Mouse (Mus musculus) embryonic facial prominence, embryonic 11.5 days (tissue): ENCODE measurements at regions not wholly inside any gene's neighbourhood (a gene's known extent, or its start where the extent isn't known, plus 50 kb on each side); places are given as distances from the start of the nearest gene placed in this dataset.

ENCODE experiments used
- ATAC-seq: fragments of 200-750 bp; cut with Nextera tagmentation; replicated peaks from 2 replicates; pipeline ENCODE4 v1.8.0; 2017; ENCODE audit warnings: low read depth; ENCODE audit not compliant: insufficient number of reproducible peaks, low FRiP score, low TSS enrichment
- DNase-seq: peaks from one replicate; pipeline ENCODE4 v3.0.0-alpha.2; 2015; ENCODE audit warnings: low spot score
- H3K27ac ChIP-seq: fragments of 300-500 bp; sonication (generic); replicated peaks from 2 replicates; pipeline ENCODE4 v1.5.1; 2014; ENCODE audit warnings: mild to moderate bottlenecking, low read depth, low read length, control low read depth
- H3K27me3 ChIP-seq: fragments of 300-500 bp; sonication (generic); 2 replicates; pipeline ENCODE4 v1.6.1; 2014; ENCODE audit warnings: mild to moderate bottlenecking, low read length, moderate library complexity, mixed read lengths; ENCODE audit not compliant: control insufficient read depth, insufficient read depth
- H3K36me3 ChIP-seq: fragments of 300-500 bp; sonication (generic); replicated peaks from 2 replicates; pipeline ENCODE4 v1.6.1; 2014; ENCODE audit warnings: low read depth, mild to moderate bottlenecking, low read length, moderate library complexity, mixed read lengths; ENCODE audit not compliant: control insufficient read depth, insufficient read depth
- H3K4me1 ChIP-seq: fragments of 300-500 bp; sonication (generic); 2 replicates; pipeline ENCODE4 v1.6.1; 2014; ENCODE audit warnings: low read length, mixed read lengths; ENCODE audit not compliant: control insufficient read depth, insufficient read depth
- H3K4me2 ChIP-seq: fragments of 300-500 bp; sonication (generic); 2 replicates; pipeline ENCODE4 v1.6.1; 2014; ENCODE audit warnings: low read depth, mild to moderate bottlenecking, control low read depth, low read length, moderate library complexity
- H3K4me3 ChIP-seq: fragments of 300-500 bp; sonication (generic); 2 replicates; pipeline ENCODE4 v1.5.1; 2014; ENCODE audit warnings: low read depth, low read length, control low read depth
- H3K9ac ChIP-seq: fragments of 300-500 bp; sonication (generic); replicated peaks from 2 replicates; pipeline ENCODE4 v1.6.1; 2014; ENCODE audit warnings: mild to moderate bottlenecking, control low read depth, low read length
- H3K9me3 ChIP-seq: fragments of 300-500 bp; sonication (generic); replicated peaks from 2 replicates; pipeline ENCODE4 v1.6.1; 2016; ENCODE audit warnings: mild to moderate bottlenecking, low read length, inconsistent platforms, mixed read lengths; ENCODE audit not compliant: control insufficient read depth
- WGBS: fragments of 180-500 bp; shearing (Covaris S2); extraction: QIAGEN DNeasy Blood & Tissue Kit; methylation state at CpG from one replicate; pipeline ENCODE4 v1.1.7; 2014; 5-methylcytosine and 5-hydroxymethylcytosine counted together

GRCm38 (mm10) chr3:21557963-21558441 lies 518.5 kb upstream of the Tbl1xr1 start:
- Histone ChIP-seq H3K9me3 (no peaks in the 10 kb centered on the region), H3K4me1 (no peaks in the 10 kb centered on the region), H3K27me3 (no peaks in the 10 kb centered on the region), H3K36me3 (no peaks in the 10 kb centered on the region), H3K4me2 (no peak overlapping the region), H3K4me3 (no peak overlapping the region), H3K9ac (no peak overlapping the region), H3K27ac (no peak overlapping the region)
- no peak for ATAC-seq
- no peak for DNase-seq
- WGBS: 87% methylated on average over 12 of the region's 12 CpGs

GRCm38 (mm10) chr3:21562771-21563312 lies 513.6 kb upstream of the Tbl1xr1 start:
- H3K4me2 ChIP-seq: no peak overlapping the region
- DNase-seq (no peak), ATAC-seq (no peak)
- H3K9ac ChIP-seq: no peak overlapping the region
- no peak overlapping the region for H3K27ac ChIP-seq
- no peaks in the 10 kb centered on the region for H3K36me3 ChIP-seq
- no peak overlapping the region for H3K4me3 ChIP-seq
- H3K9me3 ChIP-seq: no peaks in the 10 kb centered on the region
- H3K27me3 ChIP-seq: no peaks in the 10 kb centered on the region
- no peaks in the 10 kb centered on the region for H3K4me1 ChIP-seq
- 83% methylated on average over 2 of the region's 2 CpGs for WGBS

GRCm38 (mm10) chr3:21563454-21563853 lies 513.0 kb upstream of the Tbl1xr1 start:
- Histone ChIP-seq H3K4me2 (no peak overlapping the region), H3K4me1 (no peaks in the 10 kb centered on the region), H3K9ac (no peak overlapping the region), H3K27ac (no peak overlapping the region), H3K27me3 (no peaks in the 10 kb centered on the region), H3K36me3 (no peaks in the 10 kb centered on the region), H3K9me3 (no peaks in the 10 kb centered on the region), H3K4me3 (no peak overlapping the region)
- DNase-seq: no peak
- no peak for ATAC-seq
- 57% methylated on average over 3 of the region's 3 CpGs for WGBS

- Histone ChIP-seq H3K4me2 (no peak overlapping the region), H3K27ac (no peak overlapping the region), H3K36me3 (no peaks in the 10 kb centered on the region), H3K4me3 (no peak overlapping the region), H3K9me3 (no peaks in the 10 kb centered on the region), H3K27me3 (no peaks in the 10 kb centered on the region), H3K4me1 (no peaks in the 10 kb centered on the region), H3K9ac (no peak overlapping the region)
- 11% methylated on average over 3 of the region's 3 CpGs for WGBS
- DNase-seq (peak; percentile 72), ATAC-seq (peak; percentile 77)
Observed at GRCm38 (mm10) chr3:21564211-21564781, 512.2 kb upstream of the Tbl1xr1 start.

- Histone ChIP-seq H3K4me2 (no peak overlapping the region), H3K27ac (no peak overlapping the region)
- WGBS: 25% methylated on average over 4 of the region's 4 CpGs
Observed at GRCm38 (mm10) chr3:21564847-21565485, 511.5 kb upstream of the Tbl1xr1 start.

GRCm38 (mm10) chr3:21569721-21570120 lies 506.7 kb upstream of the Tbl1xr1 start:
- no peak overlapping the region for H3K9ac ChIP-seq
- no peaks in the 10 kb centered on the region for H3K36me3 ChIP-seq
- 78% methylated on average over 1 of the region's 1 CpGs for WGBS
- H3K4me1 ChIP-seq: no peaks in the 10 kb centered on the region
- H3K27ac ChIP-seq: no peak overlapping the region
- ATAC-seq (no peak), DNase-seq (no peak)
- H3K4me3 ChIP-seq: no peak overlapping the region
- no peak overlapping the region for H3K4me2 ChIP-seq
- no peaks in the 10 kb centered on the region for H3K27me3 ChIP-seq
- H3K9me3 ChIP-seq: no peaks in the 10 kb centered on the region

More at GRCm38 (mm10) chr3:21564847-21565485, 511.5 kb upstream of the Tbl1xr1 start:
- H3K36me3 ChIP-seq: no peaks in the 10 kb centered on the region
- H3K4me3 ChIP-seq: no peak overlapping the region
- H3K9me3 ChIP-seq: no peaks in the 10 kb centered on the region
- no peaks in the 10 kb centered on the region for H3K27me3 ChIP-seq
- no peak overlapping the region for H3K9ac ChIP-seq
- ATAC-seq (no peak), DNase-seq (no peak)
- H3K4me1 ChIP-seq: no peaks in the 10 kb centered on the region

GRCm38 (mm10) chr3:21578635-21579034 lies 497.8 kb upstream of the Tbl1xr1 start:
- Histone ChIP-seq H3K36me3 (no peaks in the 10 kb centered on the region), H3K9ac (no peak overlapping the region), H3K27ac (no peak overlapping the region), H3K27me3 (no peaks in the 10 kb centered on the region), H3K9me3 (no peaks in the 10 kb centered on the region), H3K4me3 (no peak overlapping the region), H3K4me2 (no peak overlapping the region), H3K4me1 (no peaks in the 10 kb centered on the region)
- DNase-seq (no peak), ATAC-seq (no peak)
- WGBS: 68% methylated on average over 3 of the region's 3 CpGs

- no peak overlapping the region for H3K4me2 ChIP-seq
- WGBS: 71% methylated on average over 1 of the region's 1 CpGs
- DNase-seq (no peak), ATAC-seq (no peak)
- no peak overlapping the region for H3K27ac ChIP-seq
- H3K9ac ChIP-seq: no peak overlapping the region
- H3K4me3 ChIP-seq: no peak overlapping the region
- H3K36me3 ChIP-seq: no peaks in the 10 kb centered on the region
- no peaks in the 10 kb centered on the region for H3K27me3 ChIP-seq
- H3K9me3 ChIP-seq: no peaks in the 10 kb centered on the region
- H3K4me1 ChIP-seq: no peaks in the 10 kb centered on the region
Observed at GRCm38 (mm10) chr3:21582122-21582521, 494.3 kb upstream of the Tbl1xr1 start.
